Mouse (Mus musculus) liver, adult 2 months (tissue): Measurements from ENCODE around the gene Cry2. TPM values are rescaled to one million over a fixed set of nuclear protein-coding genes. Genes with fewer than 3 reads are reported as not detected.

Experiments
- DNase-seq: peaks from one replicate; pipeline ENCODE4 v3.0.0-alpha.2; 2011; ENCODE audit warnings: low read depth, low spot score; ENCODE audit errors: extremely low read depth
- H3K27ac ChIP-seq: fragments of 200-500 bp; replicated peaks from 2 replicates; pipeline ENCODE4 v1.5.1; 2012; ENCODE audit warnings: low read depth, mild to moderate bottlenecking, control low read depth, inconsistent platforms, low read length; ENCODE audit not compliant: insufficient read depth
- H3K27me3 ChIP-seq: fragments of 200-500 bp; 2 replicates; pipeline ENCODE4 v1.6.1; 2012; ENCODE audit warnings: mild to moderate bottlenecking, moderate library complexity, low read length, inconsistent platforms; ENCODE audit not compliant: control insufficient read depth, insufficient read depth
- H3K36me3 ChIP-seq: fragments of 200-500 bp; 2 replicates; pipeline ENCODE4 v1.6.1; 2012; ENCODE audit warnings: low read length, inconsistent platforms; ENCODE audit not compliant: control insufficient read depth, insufficient read depth
- H3K4me1 ChIP-seq: fragments of 200-500 bp; 2 replicates; pipeline ENCODE4 v1.6.1; 2011; ENCODE audit warnings: low read length; ENCODE audit not compliant: control insufficient read depth, insufficient read depth
- H3K4me3 ChIP-seq: fragments of 200-500 bp; 2 replicates; pipeline ENCODE4 v1.5.1; 2011; ENCODE audit warnings: low read depth, mild to moderate bottlenecking, control low read depth, low read length, moderate library complexity; ENCODE audit not compliant: insufficient read depth
- H3K79me2 ChIP-seq: fragments of 200-500 bp; 2 replicates; pipeline ENCODE4 v1.6.1; 2012; ENCODE audit warnings: inconsistent platforms, mild to moderate bottlenecking, low read length, moderate library complexity; ENCODE audit not compliant: control insufficient read depth, insufficient read depth
- H3K9ac ChIP-seq: fragments of 200-500 bp; 2 replicates; pipeline ENCODE4 v1.6.1; 2012; ENCODE audit warnings: low read depth, mild to moderate bottlenecking, control low read depth, inconsistent platforms, low read length
- CTCF ChIP-seq: fragments of 200-500 bp; IDR thresholded peaks from 2 replicates; pipeline ENCODE4 v1.5.1; 2011; ENCODE audit warnings: low read depth, low read length, control low read depth
- POLR2A ChIP-seq: fragments of 200-500 bp; IDR thresholded peaks from 2 replicates; pipeline ENCODE4 v1.6.1; 2011; ENCODE audit warnings: low read length, control low read depth; ENCODE audit not compliant: insufficient read depth; ENCODE audit errors: extremely low read depth
- WGBS: fragments of 180-500 bp; shearing (Covaris S2); methylation state at CpG from one replicate; pipeline ENCODE4 v1.1.7; 2018; 5-methylcytosine and 5-hydroxymethylcytosine counted together
- polyA plus RNA-seq: library from polyadenylated mRNA; depleted of rRNA; stranded (reverse); fragments of >200 nt; gene quantifications from 2 replicates; pipeline ENCODE4 v1.2.3, GENCODE M21; 2012
- total RNA-seq: library from RNA; depleted of rRNA; stranded (reverse); fragments of >200 nt; gene quantifications from 2 replicates; pipeline ENCODE4 v1.2.3, GENCODE M21; 2014

Gene Cry2
- total and polyA plus RNA-seq, 2 experiments = 17.1 to 20.5 TPM

DNA sequence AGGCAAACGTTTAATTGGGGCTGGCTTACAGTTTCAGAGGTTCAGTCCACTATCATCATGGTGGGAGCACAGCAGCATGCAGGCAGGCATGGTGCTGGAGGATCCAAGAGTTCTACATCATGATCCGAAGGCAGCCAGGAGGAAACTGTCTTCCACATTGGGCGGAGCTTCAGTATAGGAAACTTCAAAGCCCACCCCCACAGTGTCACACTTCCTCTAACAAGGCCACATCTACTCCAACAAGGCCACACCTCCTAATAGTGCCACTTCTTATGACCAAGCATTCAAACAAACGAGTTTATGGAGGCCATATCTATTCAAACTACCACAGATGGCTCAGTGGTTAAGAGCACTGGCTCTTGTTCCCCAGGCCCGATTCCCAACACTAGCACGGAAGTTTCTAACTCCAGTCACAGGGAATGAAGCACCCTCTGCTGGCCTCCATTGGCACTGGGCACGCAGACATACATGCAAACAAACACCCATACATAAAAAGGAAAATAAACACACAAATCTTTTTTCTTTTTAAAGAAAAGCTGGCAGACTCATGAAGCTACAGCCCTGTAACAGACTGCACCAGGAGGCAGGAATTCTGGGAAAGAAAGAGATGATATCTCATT, 13.4 kb upstream of the Cry2 start:
- TF ChIP-seq CTCF = peak; percentile 10; the same call in 1 of the 2 replicates
- no peak for TF ChIP-seq POLR2A
- Histone ChIP-seq H3K27me3 (no peaks in the 10 kb centered on the region), H3K79me2 (no peaks in the 10 kb centered on the region), H3K9ac (no peak overlapping the region), H3K36me3 (no peaks in the 10 kb centered on the region), H3K4me3 (no peak overlapping the region), H3K27ac (0 out of 2 replicates have a peak overlapping the region, but pooled peaks have one; percentile 2), H3K4me1 (peaks cover 27% of the 10 kb centered on the region)
- no peak for DNase-seq
- WGBS = 65% methylated on average over 7 of the region's 7 CpGs

DNA sequence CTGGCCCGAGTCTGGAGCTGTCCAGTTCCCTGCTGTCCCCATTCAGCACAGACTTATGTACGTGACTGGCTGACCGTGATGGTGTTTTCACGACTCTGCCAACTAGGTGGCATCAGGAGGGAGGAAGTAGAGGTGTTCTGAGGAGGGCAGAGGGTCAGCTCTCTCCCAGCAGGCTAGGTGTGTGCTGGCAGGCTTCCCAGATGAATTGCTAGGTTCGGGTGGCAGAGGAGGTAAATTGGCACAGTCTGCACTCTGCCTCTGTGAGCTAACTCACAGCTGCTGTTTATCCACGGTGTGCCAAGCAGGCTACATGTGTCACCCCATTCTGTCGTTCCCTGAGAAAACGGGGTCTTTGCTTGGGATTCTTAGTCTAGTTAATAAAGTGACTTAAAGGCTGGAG, 12.8 kb upstream of the Cry2 start:
- H3K36me3 ChIP-seq = no peaks in the 10 kb centered on the region
- TF ChIP-seq CTCF = no peak
- no peak for TF ChIP-seq POLR2A
- H3K27me3 ChIP-seq = no peaks in the 10 kb centered on the region
- H3K27ac ChIP-seq = peak overlapping the region; percentile 78
- peaks cover 27% of the 10 kb centered on the region for H3K4me1 ChIP-seq
- no peak overlapping the region for H3K4me3 ChIP-seq
- peak; percentile 94 for DNase-seq
- H3K79me2 ChIP-seq = no peaks in the 10 kb centered on the region
- 21% methylated on average over 8 of the region's 8 CpGs for WGBS
- no peak overlapping the region for H3K9ac ChIP-seq

DNA sequence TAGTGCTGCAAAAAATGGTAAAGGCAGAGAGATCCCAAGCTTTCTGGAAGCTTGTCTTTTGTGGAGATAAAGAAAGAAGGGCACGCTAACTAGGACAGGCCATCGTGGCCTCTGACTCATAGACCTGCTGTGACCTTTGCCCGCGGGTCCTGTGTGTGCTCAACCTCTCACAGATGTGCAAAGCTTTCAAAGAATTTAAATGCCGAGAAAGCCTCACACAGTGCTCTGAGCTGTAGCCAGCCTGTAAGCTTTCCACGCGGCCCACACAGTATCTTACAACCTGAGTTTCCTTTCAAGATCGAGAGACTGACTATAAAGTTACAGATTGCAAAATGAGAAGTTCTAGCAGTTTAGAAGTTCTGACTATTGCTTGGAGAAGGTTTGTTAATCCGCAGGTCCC, 12.0 kb upstream of the Cry2 start:
- Histone ChIP-seq H3K36me3 (no peaks in the 10 kb centered on the region), H3K79me2 (no peaks in the 10 kb centered on the region), H3K9ac (no peak overlapping the region), H3K4me3 (no peak overlapping the region), H3K4me1 (peaks cover 23% of the 10 kb centered on the region), H3K27ac (peak overlapping the region; percentile 78), H3K27me3 (no peaks in the 10 kb centered on the region)
- TF ChIP-seq CTCF (no peak), POLR2A (no peak)
- WGBS = 20% methylated on average over 9 of the region's 9 CpGs
- peak; percentile 80 for DNase-seq

DNA sequence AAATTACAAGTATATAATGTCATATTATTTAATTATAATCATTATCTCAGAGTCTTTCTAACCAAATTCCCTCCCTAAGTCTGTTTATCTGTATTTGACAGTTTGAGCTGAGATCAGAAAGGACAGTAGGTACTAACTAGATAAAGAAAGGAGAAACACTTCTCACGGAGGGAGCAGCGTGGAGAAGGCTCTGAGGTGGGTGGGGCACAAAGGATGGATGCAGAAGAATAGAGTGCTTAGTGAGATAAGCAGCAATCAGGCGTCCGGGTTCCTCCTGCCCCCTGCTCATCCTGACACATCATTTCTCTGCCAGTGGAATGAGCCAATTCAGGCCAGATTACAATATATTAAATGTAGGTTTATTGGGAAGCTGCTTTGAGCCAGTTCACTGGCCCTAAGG, 10.5 kb upstream of the Cry2 start:
- Histone ChIP-seq H3K36me3 (no peaks in the 10 kb centered on the region), H3K79me2 (no peaks in the 10 kb centered on the region), H3K27ac (no peak overlapping the region), H3K27me3 (no peaks in the 10 kb centered on the region), H3K9ac (no peak overlapping the region), H3K4me1 (peaks cover 23% of the 10 kb centered on the region), H3K4me3 (no peak overlapping the region)
- WGBS = 68% methylated on average over 4 of the region's 4 CpGs
- TF ChIP-seq CTCF = no peak
- no peak for TF ChIP-seq POLR2A
- DNase-seq = no peak

DNA sequence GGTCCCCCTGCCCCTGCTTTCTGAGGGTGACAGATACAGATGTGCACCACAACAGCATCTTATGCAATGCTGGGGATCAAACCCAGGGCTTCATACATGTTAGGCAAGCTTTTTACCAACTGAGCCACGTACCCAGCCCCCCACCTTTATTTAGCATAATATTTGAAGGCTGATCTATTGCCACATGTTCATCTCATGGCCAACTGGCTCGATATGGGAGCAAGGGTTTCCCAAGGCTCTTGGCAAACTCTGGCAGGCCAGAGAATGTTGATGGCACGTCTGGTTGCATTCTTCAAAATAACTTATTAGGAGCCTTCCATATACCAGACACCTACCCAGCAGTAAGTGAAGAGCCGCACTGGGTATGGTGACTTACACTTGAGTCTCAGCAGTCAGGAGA, 9.5 kb upstream of the Cry2 start:
- peaks cover 23% of the 10 kb centered on the region for H3K4me1 ChIP-seq
- TF ChIP-seq CTCF = no peak
- no peak for TF ChIP-seq POLR2A
- no peak overlapping the region for H3K9ac ChIP-seq
- peak; percentile 78 for DNase-seq
- H3K27me3 ChIP-seq = no peaks in the 10 kb centered on the region
- H3K27ac ChIP-seq = peak overlapping the region; percentile 47; the same call in 1 of the 2 replicates
- no peaks in the 10 kb centered on the region for H3K79me2 ChIP-seq
- no peaks in the 10 kb centered on the region for H3K36me3 ChIP-seq
- WGBS = 32% methylated on average over 4 of the region's 4 CpGs
- H3K4me3 ChIP-seq = no peak overlapping the region

DNA sequence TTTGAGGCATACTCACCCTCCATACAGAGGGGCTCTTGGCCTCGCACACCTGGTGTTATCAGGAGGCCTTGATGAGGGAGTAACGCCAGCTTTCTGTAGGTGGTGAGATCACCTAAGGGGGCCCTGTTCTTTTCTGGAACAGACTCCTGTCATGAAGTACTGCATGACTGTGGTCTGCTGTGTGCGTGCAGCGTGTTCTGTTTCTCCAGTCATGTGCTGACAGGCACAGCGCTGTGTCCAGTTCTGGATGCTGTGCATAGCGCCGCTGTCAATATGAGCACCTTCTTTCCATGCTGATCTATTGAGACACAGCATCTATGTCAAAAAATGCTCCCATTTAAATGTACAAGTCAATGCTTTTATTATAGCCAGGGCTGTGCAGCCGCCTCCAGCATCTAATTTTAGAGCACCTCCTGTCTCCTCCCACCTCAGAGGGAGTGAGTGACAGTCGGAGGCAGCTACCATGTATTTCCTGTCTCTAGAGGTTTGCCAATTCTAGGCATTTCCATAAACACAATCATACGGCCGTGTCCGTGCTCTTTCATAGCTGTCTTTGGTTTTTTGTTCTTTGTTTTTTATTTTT, 8.7 kb upstream of the Cry2 start:
- H3K4me1 ChIP-seq = peaks cover 26% of the 10 kb centered on the region
- WGBS = 83% methylated on average over 12 of the region's 12 CpGs
- H3K9ac ChIP-seq = no peak overlapping the region
- H3K27me3 ChIP-seq = no peaks in the 10 kb centered on the region
- no peaks in the 10 kb centered on the region for H3K79me2 ChIP-seq
- no peak for DNase-seq
- no peak for TF ChIP-seq POLR2A
- TF ChIP-seq CTCF = no peak
- no peaks in the 10 kb centered on the region for H3K36me3 ChIP-seq
- no peak overlapping the region for H3K4me3 ChIP-seq
- H3K27ac ChIP-seq = no peak overlapping the region
